Mouse (Mus musculus) ES-Bruce4 (cell line): ENCODE results near the gene Gm3045.

ENCODE experiments used
- CTCF ChIP-seq: IDR thresholded peaks from one replicate; pipeline ENCODE4 v1.8.1; 2011; ENCODE audit warnings: low read depth, low read length
- EP300 ChIP-seq: IDR thresholded peaks from 2 replicates; pipeline ENCODE4 v1.6.1; 2011; ENCODE audit warnings: low read depth, low read length; ENCODE audit not compliant: insufficient read depth

DNA sequence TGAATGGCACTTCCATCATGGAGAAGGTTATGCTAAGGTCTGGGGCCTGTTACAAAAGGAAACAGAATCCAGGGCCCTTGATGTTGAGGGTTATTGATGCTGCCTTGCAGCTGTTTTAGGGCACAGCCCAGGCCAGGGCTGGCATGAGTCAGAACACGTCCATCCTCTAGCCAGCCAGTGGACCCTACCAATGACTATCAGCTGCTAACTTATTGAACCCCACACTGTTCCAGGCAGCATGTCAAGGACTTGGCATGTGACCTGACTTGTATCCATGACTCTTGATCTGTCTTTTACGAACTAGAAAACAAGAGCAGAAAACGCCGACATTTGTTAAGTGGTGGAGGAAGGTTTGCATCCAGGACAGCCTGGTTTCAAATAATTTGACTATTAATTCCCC lies 36.4 kb downstream of the Gm3045 start:
- TF ChIP-seq CTCF, result no peak
- TF ChIP-seq EP300, result no peak
